Mouse (Mus musculus): ENCODE results near the gene Ccnk. TPM values are rescaled to one million over a fixed set of nuclear protein-coding genes. Genes with fewer than 3 reads are reported as not detected.

The Ccnk gene
- polyA plus RNA-seq, 1 experiment from 2014 or later: 5.3 TPM

GRCm38 (mm10) chr12:108168909-108169308 lies 10.5 kb upstream of the Ccnk start:
- ATAC-seq: no peak
- Histone ChIP-seq H3K4me2 (no peak overlapping the region), H3K4me1 (peaks cover 14% of the 10 kb centered on the region), H3K27me3 (no peaks in the 10 kb centered on the region), H3K27ac (no peak overlapping the region), H3K36me3 (ENCODE audit: poor library complexity, severe bottlenecking) (no peaks in the 10 kb centered on the region), H3K9me3 (replicated peaks) (no peaks in the 10 kb centered on the region), H3K4me3 (no peak overlapping the region), H3K9ac (no peak overlapping the region)
- 76% methylated on average over 3 of the region's 3 CpGs for WGBS

GRCm38 (mm10) chr12:108170467-108170866 lies 8.9 kb upstream of the Ccnk start:
- Histone ChIP-seq H3K4me1 (peaks cover 14% of the 10 kb centered on the region), H3K27ac (no peak overlapping the region), H3K4me2 (no peak overlapping the region), H3K36me3 (ENCODE audit: poor library complexity, severe bottlenecking) (no peaks in the 10 kb centered on the region), H3K9ac (no peak overlapping the region), H3K4me3 (no peak overlapping the region), H3K27me3 (no peaks in the 10 kb centered on the region), H3K9me3 (replicated peaks) (no peaks in the 10 kb centered on the region)
- WGBS: 88% methylated on average over 3 of the region's 3 CpGs
- no peak for ATAC-seq

GRCm38 (mm10) chr12:108171336-108171735 lies 8.0 kb upstream of the Ccnk start:
- Histone ChIP-seq H3K4me1 (peaks cover 16% of the 10 kb centered on the region), H3K36me3 (ENCODE audit: poor library complexity, severe bottlenecking) (no peaks in the 10 kb centered on the region), H3K9me3 (replicated peaks) (no peaks in the 10 kb centered on the region), H3K4me3 (no peak overlapping the region), H3K4me2 (no peak overlapping the region), H3K27ac (no peak overlapping the region), H3K9ac (no peak overlapping the region), H3K27me3 (no peaks in the 10 kb centered on the region)
- no peak for ATAC-seq

GRCm38 (mm10) chr12:108172639-108173038 lies 6.7 kb upstream of the Ccnk start:
- no peak overlapping the region for H3K9ac ChIP-seq
- 68% methylated on average over 4 of the region's 4 CpGs for WGBS
- H3K27me3 ChIP-seq: no peaks in the 10 kb centered on the region
- no peak overlapping the region for H3K4me2 ChIP-seq
- H3K27ac ChIP-seq: no peak overlapping the region
- H3K9me3 ChIP-seq (replicated peaks): no peaks in the 10 kb centered on the region
- no peak for ATAC-seq
- H3K36me3 ChIP-seq (ENCODE audit: poor library complexity, severe bottlenecking): no peaks in the 10 kb centered on the region
- no peak overlapping the region for H3K4me3 ChIP-seq
- peaks cover 28% of the 10 kb centered on the region for H3K4me1 ChIP-seq

GRCm38 (mm10) chr12:108174606-108175505 lies 4.5 kb upstream of the Ccnk start:
- Histone ChIP-seq H3K9ac (no peak overlapping the region), H3K4me3 (no peak overlapping the region), H3K27me3 (no peaks in the 10 kb centered on the region), H3K4me1 (peaks cover 28% of the 10 kb centered on the region), H3K36me3 (ENCODE audit: poor library complexity, severe bottlenecking) (no peaks in the 10 kb centered on the region), H3K27ac (no peak overlapping the region), H3K9me3 (replicated peaks) (no peaks in the 10 kb centered on the region), H3K4me2 (no peak overlapping the region)
- WGBS: 78% methylated on average over 8 of the region's 8 CpGs
- no peak for ATAC-seq

GRCm38 (mm10) chr12:108176366-108176765 lies 3.0 kb upstream of the Ccnk start:
- Histone ChIP-seq H3K4me2 (no peak overlapping the region), H3K27me3 (no peaks in the 10 kb centered on the region), H3K27ac (no peak overlapping the region), H3K36me3 (ENCODE audit: poor library complexity, severe bottlenecking) (no peaks in the 10 kb centered on the region), H3K4me1 (peaks cover 37% of the 10 kb centered on the region), H3K9me3 (replicated peaks) (no peaks in the 10 kb centered on the region), H3K4me3 (no peak overlapping the region), H3K9ac (no peak overlapping the region)
- WGBS: 81% methylated on average over 3 of the region's 3 CpGs
- no peak for ATAC-seq

GRCm38 (mm10) chr12:108178331-108179245 lies 791 bp upstream of the Ccnk start:
- peak overlapping the region; percentile 97 for H3K4me3 ChIP-seq
- peak overlapping the region; percentile 91 for H3K9ac ChIP-seq
- peaks cover 32% of the 10 kb centered on the region for H3K4me1 ChIP-seq
- no peaks in the 10 kb centered on the region for H3K9me3 ChIP-seq (replicated peaks)
- WGBS: under 1% methylated on average over 73 of the region's 103 CpGs
- peaks cover 19% of the 10 kb centered on the region for H3K36me3 ChIP-seq (ENCODE audit: poor library complexity, severe bottlenecking)
- H3K4me2 ChIP-seq: peak overlapping the region; percentile 81
- ATAC-seq: no peak
- H3K27ac ChIP-seq: peak overlapping the region; percentile 78
- no peaks in the 10 kb centered on the region for H3K27me3 ChIP-seq

- whole genome bisulfite sequencing: no CpG with 5 or more reads among the region's 9 CpGs
- Histone ChIP-seq H3K4me2 (peak within 1 kb of the TSS; percentile 95), H3K9ac (peak within 1 kb of the TSS; percentile 91), H3K27ac (peak within 1 kb of the TSS; percentile 78), H3K27me3 (no peaks in the 10 kb centered on the region), H3K4me1 (peaks cover 32% of the 10 kb centered on the region), H3K36me3 (ENCODE audit: poor library complexity, severe bottlenecking) (peaks cover 24% of the 10 kb centered on the region), H3K4me3 (peak within 1 kb of the TSS; percentile 97), H3K9me3 (replicated peaks) (no peaks in the 10 kb centered on the region)
- ATAC-seq: no peak
These were observed 296 bp upstream of the Ccnk start, which contains the start of gene Setd3 for GRCm38 (mm10) chr12:108179246-108179320. TSS of gene Setd3 (minus strand) at chr12:108179314.

- H3K4me1 ChIP-seq: peaks cover 38% of the 10 kb centered on the region
- no peak overlapping the region for H3K9ac ChIP-seq
- peaks cover 40% of the 10 kb centered on the region for H3K36me3 ChIP-seq (ENCODE audit: poor library complexity, severe bottlenecking)
- H3K4me3 ChIP-seq: no peak overlapping the region
- H3K27me3 ChIP-seq: no peaks in the 10 kb centered on the region
- no peak overlapping the region for H3K4me2 ChIP-seq
- 91% methylated on average over 6 of the region's 6 CpGs for WGBS
- H3K27ac ChIP-seq: no peak overlapping the region
- ATAC-seq: no peak
- no peaks in the 10 kb centered on the region for H3K9me3 ChIP-seq (replicated peaks)
These were observed 2.3 kb downstream of the Ccnk start for GRCm38 (mm10) chr12:108181716-108182115.

- H3K27me3 ChIP-seq: no peaks in the 10 kb centered on the region
- 92% methylated on average over 6 of the region's 6 CpGs for WGBS
These were observed 8.2 kb downstream of the Ccnk start for GRCm38 (mm10) chr12:108187541-108188091.

GRCm38 (mm10) chr12:108193878-108194277 lies 14.5 kb downstream of the Ccnk start:
- no peak overlapping the region for H3K27ac ChIP-seq
- H3K4me1 ChIP-seq: no peaks in the 10 kb centered on the region
- WGBS: 88% methylated on average over 5 of the region's 5 CpGs
- no peaks in the 10 kb centered on the region for H3K27me3 ChIP-seq
- no peak overlapping the region for H3K9ac ChIP-seq
- H3K4me3 ChIP-seq: no peak overlapping the region
- peaks cover 100% of the 10 kb centered on the region for H3K36me3 ChIP-seq (ENCODE audit: poor library complexity, severe bottlenecking)
- H3K4me2 ChIP-seq: no peak overlapping the region
- ATAC-seq: no peak
- no peaks in the 10 kb centered on the region for H3K9me3 ChIP-seq (replicated peaks)

More at GRCm38 (mm10) chr12:108187541-108188091, 8.2 kb downstream of the Ccnk start:
- H3K4me1 ChIP-seq: peaks cover 11% of the 10 kb centered on the region
- no peaks in the 10 kb centered on the region for H3K9me3 ChIP-seq (replicated peaks)
- no peak overlapping the region for H3K4me3 ChIP-seq
- H3K4me2 ChIP-seq: no peak overlapping the region
- peaks cover 88% of the 10 kb centered on the region for H3K36me3 ChIP-seq (ENCODE audit: poor library complexity, severe bottlenecking)
- H3K27ac ChIP-seq: no peak overlapping the region
- ATAC-seq: no peak
- no peak overlapping the region for H3K9ac ChIP-seq

DNA sequence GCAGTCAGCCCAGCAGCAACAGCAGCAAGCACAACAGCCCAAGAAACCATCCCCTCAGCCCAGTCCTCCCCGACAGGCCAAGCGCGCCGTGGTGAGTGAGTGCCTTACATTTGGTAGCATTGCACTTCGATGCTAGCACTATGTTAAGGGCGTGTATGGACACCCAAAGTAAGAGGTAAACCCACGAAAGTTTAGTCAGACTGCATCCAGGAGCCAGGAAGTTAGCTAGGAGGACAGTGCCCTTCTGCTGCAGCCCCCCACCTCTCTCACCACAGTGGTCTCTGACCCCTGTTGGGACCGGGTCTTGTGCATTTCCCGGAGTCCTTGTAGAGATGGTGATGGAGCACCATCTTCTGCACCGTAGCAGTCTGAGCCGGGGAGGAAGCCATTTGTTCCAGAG lies 16.4 kb downstream of the Ccnk start:
- 97% methylated on average over 11 of the region's 11 CpGs for WGBS

More for the DNA sequence above, 16.4 kb downstream of the Ccnk start:
- H3K27ac ChIP-seq: no peak overlapping the region
- no peaks in the 10 kb centered on the region for H3K9me3 ChIP-seq (replicated peaks)
- no peak overlapping the region for H3K9ac ChIP-seq
- no peak for ATAC-seq
- H3K4me1 ChIP-seq: no peaks in the 10 kb centered on the region
- H3K36me3 ChIP-seq (ENCODE audit: poor library complexity, severe bottlenecking): peaks cover 100% of the 10 kb centered on the region
- H3K4me3 ChIP-seq: no peak overlapping the region
- no peak overlapping the region for H3K4me2 ChIP-seq
- no peaks in the 10 kb centered on the region for H3K27me3 ChIP-seq

Data from forebrain, embryonic 13.5 days (tissue).